Mouse (Mus musculus) MEL (cell line): ENCODE data around the gene Stx4a. TPM values are rescaled to one million over a fixed set of nuclear protein-coding genes. Genes with fewer than 3 reads are reported as not detected.

Source experiments
- DNase-seq: peaks from one replicate; pipeline ENCODE4 v3.0.0; 2011; ENCODE audit warnings: low read depth, low spot score
- H3K27ac ChIP-seq: 2 replicates; pipeline ENCODE4 v1.5.1; 2012; ENCODE audit warnings: low read depth, mild to moderate bottlenecking, control low read depth, low read length, moderate library complexity; ENCODE audit not compliant: control insufficient read depth
- H3K27me3 ChIP-seq, 2 experiments: fragments of 150-350 bp in 1 of 2; sonication (generic) in 1 of 2; 2 replicates each; pipeline ENCODE4 v1.6.1; 2012; ENCODE audit warnings: low read length in 2 of 2, mild to moderate bottlenecking in 2 of 2, improper control_type of control experiment in 1 of 2, moderate library complexity in 1 of 2; ENCODE audit not compliant: insufficient read depth in 2 of 2, control insufficient read depth in 1 of 2
- H3K36me3 ChIP-seq, 2 experiments: 2 replicates each; pipeline ENCODE4 v1.6.1; 2012 to 2014; ENCODE audit warnings: low read length in 2 of 2, improper control_type of control experiment in 1 of 2, inconsistent platforms in 1 of 2, mild to moderate bottlenecking in 1 of 2; ENCODE audit not compliant: insufficient read depth in 2 of 2, control insufficient read depth in 1 of 2
- H3K4me1 ChIP-seq, 2 experiments: fragments of 150-350 bp in 1 of 2; sonication (generic) in 1 of 2; 2 replicates each; pipeline ENCODE4 v1.6.1; 2012; ENCODE audit warnings: low read length in 2 of 2, improper control_type of control experiment in 1 of 2, mild to moderate bottlenecking in 1 of 2; ENCODE audit not compliant: insufficient read depth in 2 of 2, control insufficient read depth in 1 of 2
- H3K4me3 ChIP-seq, 2 experiments: fragments of 150-350 bp in 1 of 2; sonication (generic) in 1 of 2; 2 replicates each; pipeline ENCODE4 v1.5.1; 2012; ENCODE audit warnings: low read depth in 2 of 2, low read length in 2 of 2, mild to moderate bottlenecking in 2 of 2, moderate library complexity in 2 of 2, control low read depth in 1 of 2, improper control_type of control experiment in 1 of 2; ENCODE audit not compliant: control insufficient read depth in 1 of 2, insufficient read depth in 1 of 2
- H3K79me2 ChIP-seq: 2 replicates; pipeline ENCODE4 v1.6.1; 2012; ENCODE audit warnings: mild to moderate bottlenecking, low read length, moderate library complexity; ENCODE audit not compliant: control insufficient read depth, poor library complexity, insufficient read depth
- H3K9ac ChIP-seq: 2 replicates; pipeline ENCODE4 v1.6.1; 2012; ENCODE audit warnings: low read depth, mild to moderate bottlenecking, control low read depth, low read length, moderate library complexity; ENCODE audit not compliant: control insufficient read depth, poor library complexity, severe bottlenecking
- H3K9me3 ChIP-seq: fragments of 150-350 bp; sonication (generic); replicated peaks from 2 replicates; pipeline ENCODE4 v1.6.1; 2012; ENCODE audit warnings: mild to moderate bottlenecking, low read length, improper control_type of control experiment, moderate library complexity; ENCODE audit not compliant: insufficient read depth
- CHD1 ChIP-seq: IDR thresholded peaks from 2 replicates; pipeline ENCODE4 v1.6.1; 2012; ENCODE audit warnings: low read depth, mild to moderate bottlenecking, inconsistent platforms, low read length, improper control_type of control experiment
- CHD2 ChIP-seq: IDR thresholded peaks from 2 replicates; pipeline ENCODE4 v1.6.1; 2011; ENCODE audit warnings: low read length, improper control_type of control experiment
- CTCF ChIP-seq, 3 experiments: IDR thresholded peaks in 2 of 3; conservative IDR thresholded peaks in 1 of 3; 2 replicates each; pipeline ENCODE4 v1.5.1; 2011 to 2012; ENCODE audit warnings: low read length in 3 of 3, low read depth in 2 of 3, mild to moderate bottlenecking in 2 of 3, improper control_type of control experiment in 1 of 3, inconsistent platforms in 1 of 3, mixed read lengths in 1 of 3, moderate library complexity in 1 of 3; ENCODE audit not compliant: control insufficient read depth in 1 of 3, insufficient read depth in 1 of 3, poor library complexity in 1 of 3, severe bottlenecking in 1 of 3
- EP300 ChIP-seq, 2 experiments: IDR thresholded peaks; 2 replicates each; pipeline ENCODE4 v1.6.1; 2011; ENCODE audit warnings: improper control_type of control experiment in 2 of 2, low read length in 2 of 2, low read depth in 1 of 2, mild to moderate bottlenecking in 1 of 2
- MAZ ChIP-seq: IDR thresholded peaks from 2 replicates; pipeline ENCODE4 v1.6.1; 2012; ENCODE audit warnings: low read depth, mild to moderate bottlenecking, inconsistent platforms, low read length, improper control_type of control experiment
- POLR2A ChIP-seq, 2 experiments: IDR thresholded peaks; 2 replicates each; pipeline ENCODE4 v1.6.1; 2011 to 2012; ENCODE audit warnings: low read length in 2 of 2, mild to moderate bottlenecking in 2 of 2, control low read depth in 1 of 2, improper control_type of control experiment in 1 of 2, low read depth in 1 of 2, moderate library complexity in 1 of 2; ENCODE audit not compliant: control insufficient read depth in 1 of 2, insufficient read depth in 1 of 2, poor library complexity in 1 of 2
- RAD21 ChIP-seq: IDR thresholded peaks from 2 replicates; pipeline ENCODE4 v1.6.1; 2011; ENCODE audit warnings: mild to moderate bottlenecking, low read depth, low read length, improper control_type of control experiment
- RCOR1 ChIP-seq: IDR thresholded peaks from 2 replicates; pipeline ENCODE4 v1.6.1; 2012; ENCODE audit warnings: low read depth, mild to moderate bottlenecking, inconsistent platforms, low read length, improper control_type of control experiment
- SMC3 ChIP-seq: IDR thresholded peaks from 2 replicates; pipeline ENCODE4 v1.6.1; 2011; ENCODE audit warnings: low read depth, low read length, improper control_type of control experiment
- TBP ChIP-seq: IDR thresholded peaks from 2 replicates; pipeline ENCODE4 v1.8.0; 2011; ENCODE audit warnings: low read depth, low read length, improper control_type of control experiment
- ZC3H11A ChIP-seq: IDR thresholded peaks from 2 replicates; pipeline ENCODE4 v1.6.1; 2012; ENCODE audit warnings: low read depth, mild to moderate bottlenecking, inconsistent platforms, low read length, improper control_type of control experiment
- ZNF384 ChIP-seq: IDR thresholded peaks from 2 replicates; pipeline ENCODE4 v1.6.1; 2012; ENCODE audit warnings: low read depth, mild to moderate bottlenecking, inconsistent platforms, low read length, improper control_type of control experiment
- polyA plus RNA-seq, 2 experiments: library from polyadenylated mRNA; stranded (reverse) in 1 of 2; unstranded in 1 of 2; fragments of >175 nt in 1 of 2; fragments of >200 nt in 1 of 2; gene quantifications; 2 replicates each; pipeline versions ENCODE4 v1.2.1 to v1.2.4; 2012; ENCODE audit warnings: low replicate concordance in 2 of 2, low read depth in 1 of 2; ENCODE audit not compliant: insufficient read length in 2 of 2, insufficient read depth in 1 of 2, missing spikeins in 1 of 2
- total RNA-seq: library from RNA; depleted of rRNA; stranded (reverse); fragments of 300-350 nt; gene quantifications from 2 replicates; pipeline ENCODE4 v1.2.3, GENCODE M21; 2012

The Stx4a gene
- total and polyA plus RNA-seq, 3 experiments = 47.8 to 121 TPM; not detected in 1

GRCm38 (mm10) chr7:127800435-127801009, 23.6 kb upstream of the Stx4a start, which contains the start of gene Hsd3b7:
Gene Hsd3b7 (plus strand): TSS chr7:127800604.
- no peaks in the 10 kb centered on the region for H3K27me3 ChIP-seq
- H3K36me3 ChIP-seq = peaks cover 0 to 9% of the 10 kb centered on the region in 2 experiments; a peak in 3 of 4 replicates
- H3K79me2 ChIP-seq = no peaks in the 10 kb centered on the region; the same call in 1 of the 2 replicates
- H3K27ac ChIP-seq = no peak within 1 kb of the TSS
- peaks cover 5 to 14% of the 10 kb centered on the region in 2 experiments for H3K4me1 ChIP-seq
- no peak within 1 kb of the TSS for H3K9ac ChIP-seq
- H3K4me3 ChIP-seq = no peak within 1 kb of the TSS
- TF ChIP-seq ZC3H11A (peak; percentile 50), RAD21 (peak; percentile 58), CTCF (IDR thresholded peaks at IDR 0.05 in 2 of 3, conservative IDR thresholded peaks at IDR 0.05 in 1 of 3; ENCODE audit: control insufficient read depth in 1 of 3, insufficient read depth in 1 of 3, low read depth in 2 of 3, low read length in 3 of 3, poor library complexity in 1 of 3, severe bottlenecking in 1 of 3) (peak; percentile 91 to 93 (median 92)), EP300 (IDR thresholded peaks at IDR 0.05; ENCODE audit: low read depth in 1 of 2, low read length in 2 of 2) (no peak), POLR2A (IDR thresholded peaks at IDR 0.05; ENCODE audit: control insufficient read depth in 1 of 2, insufficient read depth in 1 of 2, low read depth in 1 of 2, low read length in 2 of 2, poor library complexity in 1 of 2) (0 out of 4 replicates have a peak, but pooled peaks of 1 of the 2 experiments have one; percentile 17), SMC3 (peak; percentile 88), MAZ (peak; percentile 53; the same call in 1 of the 2 replicates), CHD2 (no peak), ZNF384 (0 out of 2 replicates have a peak, but pooled peaks have one; percentile 4)
- no peaks in the 10 kb centered on the region for H3K9me3 ChIP-seq
- DNase-seq = peak; percentile 80

GRCm38 (mm10) chr7:127801010-127801621, 23.0 kb upstream of the Stx4a start:
- Histone ChIP-seq H3K9ac (no peak overlapping the region), H3K4me1 (peaks cover 8 to 20% of the 10 kb centered on the region in 2 experiments), H3K27ac (no peak overlapping the region), H3K36me3 (peaks cover 0 to 14% of the 10 kb centered on the region in 2 experiments; a peak in 3 of 4 replicates), H3K79me2 (no peaks in the 10 kb centered on the region; the same call in 1 of the 2 replicates), H3K9me3 (no peaks in the 10 kb centered on the region), H3K4me3 (no peak overlapping the region), H3K27me3 (no peaks in the 10 kb centered on the region)
- DNase-seq = no peak
- TF ChIP-seq TBP (no peak), POLR2A (IDR thresholded peaks at IDR 0.05; ENCODE audit: control insufficient read depth in 1 of 2, insufficient read depth in 1 of 2, low read depth in 1 of 2, low read length in 2 of 2, poor library complexity in 1 of 2) (no peak)

- no peak overlapping the region for H3K9ac ChIP-seq
- no peak overlapping the region for H3K27ac ChIP-seq
- DNase-seq = no peak
- H3K9me3 ChIP-seq = no peaks in the 10 kb centered on the region
- no peaks in the 10 kb centered on the region for H3K27me3 ChIP-seq
- TF ChIP-seq RCOR1 (no peak), CHD1 (no peak), EP300 (IDR thresholded peaks at IDR 0.05; ENCODE audit: low read depth in 1 of 2, low read length in 2 of 2) (no peak)
- H3K79me2 ChIP-seq = peaks cover 1% of the 10 kb centered on the region; the same call in 1 of the 2 replicates
- H3K36me3 ChIP-seq = peaks cover 0 to 18% of the 10 kb centered on the region in 2 experiments; a peak in 3 of 4 replicates
- no peak overlapping the region for H3K4me3 ChIP-seq
- peaks cover 16 to 31% of the 10 kb centered on the region in 2 experiments for H3K4me1 ChIP-seq
Observed at GRCm38 (mm10) chr7:127802313-127802712, 21.8 kb upstream of the Stx4a start.
